Mouse (Mus musculus) spleen, adult 2 months (tissue): ENCODE measurements around the gene Calcrl.

Experiments
- CTCF ChIP-seq: fragments of 200-500 bp; IDR thresholded peaks from 2 replicates; pipeline ENCODE4 v1.5.1; 2011; ENCODE audit warnings: mild to moderate bottlenecking, inconsistent platforms; ENCODE audit not compliant: insufficient read depth, insufficient read length, insufficient replicate concordance; ENCODE audit errors: extremely low read depth
- POLR2A ChIP-seq: fragments of 200-500 bp; IDR thresholded peaks from 2 replicates; pipeline ENCODE4 v1.6.1; 2011; ENCODE audit warnings: low read depth, low read length, inconsistent platforms

GRCm38 (mm10) chr2:84337774-84338450 lies 87.3 kb downstream of the Calcrl start:
- TF ChIP-seq POLR2A (no peak), CTCF (no peak)
